Mouse (Mus musculus): ENCODE results near the gene Gm21103.
"Not testable (repeated sequence)": the region's sequence is repeated elsewhere in the genome, so short reads cannot be mapped to it uniquely, and the experiment has no call there.

Gene Gm21103

DNA sequence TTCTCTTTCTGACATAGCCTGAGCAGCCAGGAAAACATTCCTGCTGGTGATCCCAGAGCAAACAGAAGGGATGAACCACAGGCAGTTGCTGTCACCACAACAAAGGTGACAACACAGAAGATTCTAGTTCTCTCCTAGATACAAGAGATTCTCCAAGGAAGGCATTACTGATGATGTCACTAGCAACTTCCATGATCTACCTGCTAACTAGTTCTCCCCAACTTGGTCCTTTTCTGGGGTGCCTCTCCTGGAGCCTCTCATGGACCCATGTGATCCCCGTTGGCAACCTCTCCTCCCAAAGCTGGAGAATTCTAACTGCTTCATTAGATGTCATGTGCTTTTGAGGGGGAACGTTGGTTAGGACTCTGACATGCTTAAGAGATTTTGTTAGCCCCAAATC, at the start of gene Gm21103:
Gene Gm21103, minus strand, starts transcription at position 101 of the 400 bp plus-strand sequence.
- DNase-seq (ENCODE audit: low spot score), result not testable (repeated sequence)

DNA sequence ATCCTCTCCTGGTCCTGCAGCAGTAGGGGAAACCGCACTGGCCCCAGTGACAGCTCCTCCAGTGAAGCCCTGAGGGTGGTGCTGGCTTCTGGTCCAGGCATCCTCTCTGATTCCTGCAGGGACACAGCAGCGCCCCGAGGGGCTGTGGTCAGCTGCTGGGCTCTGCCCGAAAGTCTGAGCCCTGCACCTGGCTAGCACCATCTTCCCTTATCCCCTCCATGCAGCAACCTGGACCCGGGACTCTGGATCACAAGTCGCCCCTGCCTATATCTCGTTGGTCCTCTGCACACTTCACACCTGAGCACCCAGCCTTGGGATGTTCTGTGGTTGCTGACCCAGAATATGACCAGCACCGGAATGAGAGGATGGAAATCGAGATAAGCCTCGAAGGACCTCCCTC, 38.9 kb upstream of the Gm21103 start, which contains the start of gene Gm3618:
Gene Gm3618, minus strand, starts transcription at position 101 of the 400 bp plus-strand sequence.
- not testable (repeated sequence) for DNase-seq (ENCODE audit: low spot score)

DNA sequence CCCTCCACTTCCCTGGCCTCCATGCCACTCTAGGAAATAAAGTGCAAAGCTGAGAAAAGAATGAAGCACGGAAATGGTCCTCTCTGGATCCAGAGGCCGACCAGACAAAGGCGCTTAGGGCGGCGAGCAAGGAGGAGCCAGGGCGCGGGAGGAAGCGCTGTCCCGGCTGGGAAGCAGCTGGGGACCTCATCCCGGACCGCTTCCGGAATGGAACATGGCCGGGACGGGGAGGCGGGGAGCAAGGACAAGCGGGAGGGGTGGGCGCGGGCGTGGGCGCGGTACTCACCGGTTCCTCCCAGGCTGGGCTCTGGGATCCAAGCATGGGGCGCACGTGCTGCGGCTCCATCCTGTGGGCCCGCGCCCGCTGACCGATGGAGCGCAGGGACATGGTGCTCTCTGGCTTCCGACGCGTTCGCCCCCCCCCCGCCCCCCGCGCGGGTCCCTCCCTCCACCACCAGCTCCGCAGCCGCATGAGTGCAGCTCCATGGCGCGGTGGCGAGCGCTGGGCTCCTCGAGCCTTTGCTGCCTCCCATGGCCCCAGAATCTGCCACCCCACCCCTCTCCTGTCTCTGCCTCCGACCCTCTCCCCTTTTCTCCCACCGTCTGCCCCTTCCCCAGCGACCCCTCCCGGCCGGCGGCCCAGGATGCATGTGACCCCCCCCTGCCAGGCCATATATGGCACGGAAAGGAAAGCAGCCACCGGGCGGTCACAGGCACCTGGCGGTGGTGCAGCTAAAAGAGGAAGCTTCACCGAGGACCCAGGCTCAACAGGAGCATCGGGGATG, 17.5 kb downstream of the Gm21103 start, which contains the start of gene Gm3411:
Gene Gm3411, minus strand, starts transcription at position 320 of the 785 bp plus-strand sequence.
- not testable (repeated sequence) for DNase-seq (ENCODE audit: low spot score)
